Mouse (Mus musculus) MEL (cell line): Measurements from ENCODE around the gene Tfam. TPM values are rescaled to one million over a fixed set of nuclear protein-coding genes. Genes with fewer than 3 reads are reported as not detected.

ENCODE experiments used
- DNase-seq: peaks from one replicate; pipeline ENCODE4 v3.0.0; 2011; ENCODE audit warnings: low read depth, low spot score
- H3K27ac ChIP-seq: 2 replicates; pipeline ENCODE4 v1.5.1; 2012; ENCODE audit warnings: low read depth, mild to moderate bottlenecking, control low read depth, low read length, moderate library complexity; ENCODE audit not compliant: control insufficient read depth
- H3K27me3 ChIP-seq, 2 experiments: fragments of 150-350 bp in 1 of 2; sonication (generic) in 1 of 2; 2 replicates each; pipeline ENCODE4 v1.6.1; 2012; ENCODE audit warnings: low read length in 2 of 2, mild to moderate bottlenecking in 2 of 2, improper control_type of control experiment in 1 of 2, moderate library complexity in 1 of 2; ENCODE audit not compliant: insufficient read depth in 2 of 2, control insufficient read depth in 1 of 2
- H3K36me3 ChIP-seq, 2 experiments: 2 replicates each; pipeline ENCODE4 v1.6.1; 2012 to 2014; ENCODE audit warnings: low read length in 2 of 2, improper control_type of control experiment in 1 of 2, inconsistent platforms in 1 of 2, mild to moderate bottlenecking in 1 of 2; ENCODE audit not compliant: insufficient read depth in 2 of 2, control insufficient read depth in 1 of 2
- H3K4me1 ChIP-seq, 2 experiments: fragments of 150-350 bp in 1 of 2; sonication (generic) in 1 of 2; 2 replicates each; pipeline ENCODE4 v1.6.1; 2012; ENCODE audit warnings: low read length in 2 of 2, improper control_type of control experiment in 1 of 2, mild to moderate bottlenecking in 1 of 2; ENCODE audit not compliant: insufficient read depth in 2 of 2, control insufficient read depth in 1 of 2
- H3K4me3 ChIP-seq, 2 experiments: fragments of 150-350 bp in 1 of 2; sonication (generic) in 1 of 2; 2 replicates each; pipeline ENCODE4 v1.5.1; 2012; ENCODE audit warnings: low read depth in 2 of 2, low read length in 2 of 2, mild to moderate bottlenecking in 2 of 2, moderate library complexity in 2 of 2, control low read depth in 1 of 2, improper control_type of control experiment in 1 of 2; ENCODE audit not compliant: control insufficient read depth in 1 of 2, insufficient read depth in 1 of 2
- H3K79me2 ChIP-seq: 2 replicates; pipeline ENCODE4 v1.6.1; 2012; ENCODE audit warnings: mild to moderate bottlenecking, low read length, moderate library complexity; ENCODE audit not compliant: control insufficient read depth, poor library complexity, insufficient read depth
- H3K9ac ChIP-seq: 2 replicates; pipeline ENCODE4 v1.6.1; 2012; ENCODE audit warnings: low read depth, mild to moderate bottlenecking, control low read depth, low read length, moderate library complexity; ENCODE audit not compliant: control insufficient read depth, poor library complexity, severe bottlenecking
- H3K9me3 ChIP-seq: fragments of 150-350 bp; sonication (generic); replicated peaks from 2 replicates; pipeline ENCODE4 v1.6.1; 2012; ENCODE audit warnings: mild to moderate bottlenecking, low read length, improper control_type of control experiment, moderate library complexity; ENCODE audit not compliant: insufficient read depth
- CHD2 ChIP-seq: IDR thresholded peaks from 2 replicates; pipeline ENCODE4 v1.6.1; 2011; ENCODE audit warnings: low read length, improper control_type of control experiment
- GABPA ChIP-seq: IDR thresholded peaks from 2 replicates; pipeline ENCODE4 v1.6.1; 2012; ENCODE audit warnings: low read depth, mild to moderate bottlenecking, inconsistent platforms, low read length, improper control_type of control experiment, moderate library complexity
- HCFC1 ChIP-seq: IDR thresholded peaks from 2 replicates; pipeline ENCODE4 v1.6.1; 2012; ENCODE audit warnings: low read depth, mild to moderate bottlenecking, inconsistent platforms, low read length, improper control_type of control experiment, moderate library complexity
- JUND ChIP-seq: IDR thresholded peaks from 2 replicates; pipeline ENCODE4 v1.6.1; 2011; ENCODE audit warnings: low read depth, mild to moderate bottlenecking, improper control_type of control experiment, low read length
- MAFK ChIP-seq: IDR thresholded peaks from 2 replicates; pipeline ENCODE4 v1.6.1; 2011; ENCODE audit warnings: low read depth, mild to moderate bottlenecking, low read length, improper control_type of control experiment, borderline replicate concordance
- MEF2A ChIP-seq: IDR thresholded peaks from 2 replicates; pipeline ENCODE4 v1.6.1; 2014; ENCODE audit warnings: low read depth, mild to moderate bottlenecking, inconsistent platforms, low read length, improper control_type of control experiment; ENCODE audit not compliant: poor library complexity, insufficient replicate concordance, severe bottlenecking; ENCODE audit errors: extremely low read depth
- MYB ChIP-seq: IDR thresholded peaks from 2 replicates; pipeline ENCODE4 v1.6.1; 2011; ENCODE audit warnings: mild to moderate bottlenecking, low read depth, low read length, improper control_type of control experiment
- NELFE ChIP-seq: IDR thresholded peaks from 2 replicates; pipeline ENCODE4 v1.6.1; 2011; ENCODE audit warnings: low read depth, low read length, improper control_type of control experiment
- POLR2AphosphoS5 ChIP-seq: IDR thresholded peaks from 2 replicates; pipeline ENCODE4 v1.6.1; 2012; ENCODE audit warnings: low read depth, borderline replicate concordance, mild to moderate bottlenecking, inconsistent platforms, low read length, moderate library complexity, mixed read lengths
- RAD21 ChIP-seq: IDR thresholded peaks from 2 replicates; pipeline ENCODE4 v1.6.1; 2011; ENCODE audit warnings: mild to moderate bottlenecking, low read depth, low read length, improper control_type of control experiment
- RCOR1 ChIP-seq: IDR thresholded peaks from 2 replicates; pipeline ENCODE4 v1.6.1; 2012; ENCODE audit warnings: low read depth, mild to moderate bottlenecking, inconsistent platforms, low read length, improper control_type of control experiment
- SIN3A ChIP-seq: IDR thresholded peaks from 2 replicates; pipeline ENCODE4 v1.6.1; 2012; ENCODE audit warnings: low read length, improper control_type of control experiment, inconsistent platforms
- TAL1 ChIP-seq: IDR thresholded peaks from 2 replicates; pipeline ENCODE4 v1.6.1; 2012; ENCODE audit warnings: mild to moderate bottlenecking, inconsistent platforms, low read length, moderate library complexity, mixed read lengths
- TCF12 ChIP-seq: IDR thresholded peaks from 2 replicates; pipeline ENCODE4 v1.6.1; 2014; ENCODE audit warnings: low read depth, mild to moderate bottlenecking, inconsistent platforms, low read length, improper control_type of control experiment, moderate library complexity
- UBTF ChIP-seq: IDR thresholded peaks from 2 replicates; pipeline ENCODE4 v1.6.1; 2012; ENCODE audit warnings: low read depth, mild to moderate bottlenecking, inconsistent platforms, low read length, improper control_type of control experiment, moderate library complexity, borderline replicate concordance; ENCODE audit not compliant: insufficient read depth
- USF1 ChIP-seq: IDR thresholded peaks from 2 replicates; pipeline ENCODE4 v1.6.1; 2014; ENCODE audit warnings: low read depth, mild to moderate bottlenecking, inconsistent platforms, low read length, improper control_type of control experiment, moderate library complexity
- ZC3H11A ChIP-seq: IDR thresholded peaks from 2 replicates; pipeline ENCODE4 v1.6.1; 2012; ENCODE audit warnings: low read depth, mild to moderate bottlenecking, inconsistent platforms, low read length, improper control_type of control experiment
- ZKSCAN1 ChIP-seq: IDR thresholded peaks from 2 replicates; pipeline ENCODE4 v1.6.1; 2012; ENCODE audit warnings: low read depth, mild to moderate bottlenecking, inconsistent platforms, low read length, improper control_type of control experiment, moderate library complexity
- polyA plus RNA-seq, 2 experiments: library from polyadenylated mRNA; stranded (reverse) in 1 of 2; unstranded in 1 of 2; fragments of >175 nt in 1 of 2; fragments of >200 nt in 1 of 2; gene quantifications; 2 replicates each; pipeline versions ENCODE4 v1.2.1 to v1.2.4; 2012; ENCODE audit warnings: low replicate concordance in 2 of 2, low read depth in 1 of 2; ENCODE audit not compliant: insufficient read length in 2 of 2, insufficient read depth in 1 of 2, missing spikeins in 1 of 2
- total RNA-seq: library from RNA; depleted of rRNA; stranded (reverse); fragments of 300-350 nt; gene quantifications from 2 replicates; pipeline ENCODE4 v1.2.3, GENCODE M21; 2012

Gene Tfam
- total and polyA plus RNA-seq, 3 experiments: 55.9 to 97.8 (median 76.4) TPM

GRCm38 (mm10) chr10:71253147-71253546 lies 15.1 kb upstream of the Tfam start:
- DNase-seq: no peak
- no peaks in the 10 kb centered on the region for H3K4me1 ChIP-seq
- no peak for TF ChIP-seq RAD21
- TF ChIP-seq ZKSCAN1: no peak
- no peak for TF ChIP-seq TCF12
- TF ChIP-seq, all 39 proteins: peak for 0
- Histone ChIP-seq H3K9ac (no peak overlapping the region), H3K27me3 (no peaks in the 10 kb centered on the region), H3K27ac (no peak overlapping the region), H3K79me2 (no peaks in the 10 kb centered on the region), H3K36me3 (no peaks in the 10 kb centered on the region), H3K9me3 (no peaks in the 10 kb centered on the region), H3K4me3 (no peak overlapping the region)

GRCm38 (mm10) chr10:71252421-71252820 lies 14.3 kb upstream of the Tfam start:
- Histone ChIP-seq H3K4me1 (no peaks in the 10 kb centered on the region), H3K9ac (no peak overlapping the region), H3K79me2 (no peaks in the 10 kb centered on the region), H3K9me3 (no peaks in the 10 kb centered on the region), H3K27me3 (no peaks in the 10 kb centered on the region), H3K36me3 (no peaks in the 10 kb centered on the region), H3K27ac (no peak overlapping the region), H3K4me3 (no peak overlapping the region)
- no peak for DNase-seq
- TF ChIP-seq MEF2A (no peak), RCOR1 (no peak), USF1 (no peak), ZC3H11A (no peak), GABPA (no peak), HCFC1 (no peak), MYB (no peak), CHD2 (no peak), SIN3A (no peak), TAL1 (no peak)

GRCm38 (mm10) chr10:71251846-71252245 lies 13.8 kb upstream of the Tfam start:
- no peaks in the 10 kb centered on the region for H3K79me2 ChIP-seq
- no peak overlapping the region for H3K9ac ChIP-seq
- H3K9me3 ChIP-seq: no peaks in the 10 kb centered on the region
- no peaks in the 10 kb centered on the region for H3K27me3 ChIP-seq
- H3K4me1 ChIP-seq: no peaks in the 10 kb centered on the region
- no peaks in the 10 kb centered on the region for H3K36me3 ChIP-seq
- DNase-seq: no peak
- H3K4me3 ChIP-seq: no peak overlapping the region
- H3K27ac ChIP-seq: no peak overlapping the region
- TF ChIP-seq POLR2AphosphoS5 (no peak), MEF2A (no peak), NELFE (no peak), UBTF (no peak), ZKSCAN1 (no peak), MAFK (no peak), JUND (no peak)
